Mouse (Mus musculus): ENCODE measurements at regions not wholly inside any gene's neighbourhood (a gene's known extent, or its start where the extent isn't known, plus 50 kb on each side); places are given as distances from the start of the nearest gene placed in this dataset.

- in situ Hi-C loops (cut with MseI, MboI), result no loop called here
Observed at GRCm38 (mm10) chr3:52861538-52861937, 155.5 kb downstream of the Cog6 start.

- in situ Hi-C loops (cut with MseI, MboI), result no loop called here
Observed at GRCm38 (mm10) chr3:52859848-52860247, 157.2 kb downstream of the Cog6 start.

- in situ Hi-C loops (cut with MseI, MboI), result no loop called here
Observed at GRCm38 (mm10) chr3:52859266-52859825, 157.7 kb downstream of the Cog6 start.

GRCm38 (mm10) chr3:52858259-52858658 lies 158.8 kb downstream of the Cog6 start:
- in situ Hi-C loops (cut with MseI, MboI), result no loop called here

GRCm38 (mm10) chr3:52857076-52857475 lies 160.0 kb downstream of the Cog6 start:
- in situ Hi-C loops (cut with MseI, MboI), result no loop called here

- in situ Hi-C loops (cut with MseI, MboI), result no loop called here
Observed at GRCm38 (mm10) chr3:52854560-52854959, 162.5 kb downstream of the Cog6 start.

GRCm38 (mm10) chr3:52853126-52853525 lies 163.9 kb downstream of the Cog6 start:
- in situ Hi-C loops (cut with MseI, MboI), result no loop called here

- in situ Hi-C loops (cut with MseI, MboI), result loop anchor here (10.0 kb wide), 2 partner anchors 580 to 590 kb away; partner anchors contain the start of gene Foxo1 (in 1 of the 2)
Observed at GRCm38 (mm10) chr3:52845166-52845565, 171.9 kb downstream of the Cog6 start.

- in situ Hi-C loops (cut with MseI, MboI), result loop anchor here (10.0 kb wide), 2 partner anchors 579 to 589 kb away; partner anchors contain the start of gene Foxo1 (in 1 of the 2)
Observed at GRCm38 (mm10) chr3:52843998-52844397, 173.0 kb downstream of the Cog6 start.

- in situ Hi-C loops (cut with MseI, MboI), result loop anchor here (10.0 kb wide), 2 partner anchors 578 to 588 kb away; partner anchors contain the start of gene Foxo1 (in 1 of the 2)
Observed at GRCm38 (mm10) chr3:52842866-52843425, 174.1 kb downstream of the Cog6 start.

- in situ Hi-C loops (cut with MseI, MboI), result loop anchor here (10.0 kb wide), 2 partner anchors 576 to 586 kb away; partner anchors contain the start of gene Foxo1 (in 1 of the 2)
Observed at GRCm38 (mm10) chr3:52840160-52840953, 176.7 kb downstream of the Cog6 start.

GRCm38 (mm10) chr3:52838020-52838419 lies 179.0 kb downstream of the Cog6 start:
- in situ Hi-C loops (cut with MseI, MboI), result no loop called here

GRCm38 (mm10) chr3:52837527-52837926 lies 179.5 kb downstream of the Cog6 start:
- in situ Hi-C loops (cut with MseI, MboI), result no loop called here

- in situ Hi-C loops (cut with MseI, MboI), result no loop called here
Observed at GRCm38 (mm10) chr3:52836780-52837179, 180.3 kb downstream of the Cog6 start.

- in situ Hi-C loops (cut with MseI, MboI), result no loop called here
Observed at GRCm38 (mm10) chr3:52832421-52832820, 184.6 kb downstream of the Cog6 start.

GRCm38 (mm10) chr3:52831986-52832385 lies 185.1 kb downstream of the Cog6 start:
- in situ Hi-C loops (cut with MseI, MboI), result no loop called here

- in situ Hi-C loops (cut with MseI, MboI), result no loop called here
Observed at GRCm38 (mm10) chr3:52830101-52830500, 186.9 kb downstream of the Cog6 start.

GRCm38 (mm10) chr3:52829069-52829468 lies 188.0 kb downstream of the Cog6 start:
- in situ Hi-C loops (cut with MseI, MboI), result no loop called here

GRCm38 (mm10) chr3:52828473-52828872 lies 188.6 kb downstream of the Cog6 start:
- in situ Hi-C loops (cut with MseI, MboI), result no loop called here

- in situ Hi-C loops (cut with MseI, MboI), result no loop called here
Observed at GRCm38 (mm10) chr3:52822848-52823247, 194.2 kb downstream of the Cog6 start.

GRCm38 (mm10) chr3:52821450-52821849 lies 195.6 kb downstream of the Cog6 start:
- in situ Hi-C loops (cut with MseI, MboI), result no loop called here

GRCm38 (mm10) chr3:52818401-52818800 lies 198.6 kb downstream of the Cog6 start:
- in situ Hi-C loops (cut with MseI, MboI), result no loop called here

- in situ Hi-C loops (cut with MseI, MboI), result no loop called here
Observed at GRCm38 (mm10) chr3:52817416-52817815, 199.6 kb downstream of the Cog6 start.

Data from mouse trophoblast stem cell (cell line).